Mouse (Mus musculus) liver, adult 2 months (tissue): ENCODE measurements around the gene Mfsd13b.

Experiments used
- CTCF ChIP-seq: fragments of 200-500 bp; IDR thresholded peaks from 2 replicates; pipeline ENCODE4 v1.5.1; 2011; ENCODE audit warnings: low read depth, low read length, control low read depth
- POLR2A ChIP-seq: fragments of 200-500 bp; IDR thresholded peaks from 2 replicates; pipeline ENCODE4 v1.6.1; 2011; ENCODE audit warnings: low read length, control low read depth; ENCODE audit not compliant: insufficient read depth; ENCODE audit errors: extremely low read depth

DNA sequence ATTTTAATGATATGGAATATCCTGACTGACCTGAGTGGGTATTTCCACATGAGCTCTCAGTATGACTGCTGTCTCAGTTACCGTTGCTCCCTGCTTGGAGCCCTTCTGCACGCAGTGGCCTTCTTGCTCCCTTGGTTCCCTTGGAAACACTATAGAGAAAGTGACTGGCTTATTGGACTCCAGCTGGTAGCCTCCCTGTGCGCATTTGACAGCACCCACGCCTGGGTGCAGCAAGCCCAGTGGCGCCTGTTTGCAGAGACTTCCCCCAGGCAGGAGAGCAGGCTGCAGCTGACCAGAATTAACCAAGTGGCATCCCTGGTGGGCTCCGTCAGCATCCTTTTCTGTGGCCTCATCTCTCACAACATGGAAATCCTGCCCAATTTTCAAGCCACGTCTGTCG is 8.9 kb downstream of the Mfsd13b start:
- TF ChIP-seq POLR2A (no peak), CTCF (no peak)
